Mouse (Mus musculus) c-Kit-positive CD71-negative TER-119-negative erythroid progenitor cells, embryonic 14.5 days (primary cell): ENCODE data around the gene Gucy2g.
"Not testable (repeated sequence)": the region's sequence is repeated elsewhere in the genome, so short reads cannot be mapped to it uniquely, and the experiment has no call there.

Source experiments
- DNase-seq: peaks from one replicate; pipeline ENCODE4 v3.0.0-alpha.2; 2013; ENCODE audit warnings: low read depth

Gene Gucy2g

DNA sequence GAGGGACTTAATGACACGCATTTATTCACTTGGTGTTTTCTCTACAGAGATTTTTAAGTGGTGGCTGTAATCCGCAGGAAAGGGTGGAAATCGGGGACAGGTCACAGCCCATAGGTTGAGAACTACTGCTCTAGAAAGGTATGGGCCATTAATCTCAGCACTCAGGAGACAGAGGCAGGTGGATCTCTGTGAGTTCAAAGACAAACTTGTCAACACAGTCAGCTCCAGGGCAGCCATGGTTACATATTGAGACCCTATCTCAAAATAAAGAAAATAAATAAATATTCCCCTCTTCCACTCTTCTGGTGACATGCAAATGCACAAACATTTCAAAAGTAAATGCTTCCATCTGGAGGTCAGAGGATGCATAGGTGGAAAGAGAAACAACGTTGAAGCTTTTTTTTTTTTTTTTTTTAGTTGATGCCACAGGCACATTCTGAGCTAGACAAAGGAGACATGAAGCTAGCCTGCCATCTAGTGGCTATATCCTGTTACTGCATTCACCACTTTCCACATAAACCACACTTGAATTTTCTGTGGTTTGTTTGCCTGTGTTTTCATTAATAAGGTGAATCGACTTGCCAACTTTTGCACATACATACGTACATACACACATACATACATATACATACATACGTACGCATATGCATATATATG lies 34.4 kb downstream of the Gucy2g start:
- DNase-seq = peak; percentile 55

DNA sequence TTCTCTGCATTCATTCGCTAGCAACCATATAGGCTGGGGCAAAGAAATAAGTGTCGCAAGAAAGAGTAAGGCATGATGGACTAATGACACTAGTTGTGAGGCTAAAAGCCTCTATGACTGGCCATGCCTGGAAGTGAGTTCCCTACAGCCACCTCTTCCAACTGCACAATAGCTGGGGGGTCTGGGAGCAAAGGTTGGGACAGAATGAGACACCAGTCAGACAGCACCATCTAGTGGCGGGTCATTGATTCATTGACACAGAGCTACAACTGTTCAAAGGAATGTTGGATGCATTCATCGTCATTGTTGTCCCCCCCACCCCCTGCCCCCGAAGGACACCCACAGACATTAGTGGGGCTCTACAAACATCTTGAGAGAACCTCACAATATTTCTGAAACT lies 42.7 kb downstream of the Gucy2g start:
- peak; percentile 44 for DNase-seq

DNA sequence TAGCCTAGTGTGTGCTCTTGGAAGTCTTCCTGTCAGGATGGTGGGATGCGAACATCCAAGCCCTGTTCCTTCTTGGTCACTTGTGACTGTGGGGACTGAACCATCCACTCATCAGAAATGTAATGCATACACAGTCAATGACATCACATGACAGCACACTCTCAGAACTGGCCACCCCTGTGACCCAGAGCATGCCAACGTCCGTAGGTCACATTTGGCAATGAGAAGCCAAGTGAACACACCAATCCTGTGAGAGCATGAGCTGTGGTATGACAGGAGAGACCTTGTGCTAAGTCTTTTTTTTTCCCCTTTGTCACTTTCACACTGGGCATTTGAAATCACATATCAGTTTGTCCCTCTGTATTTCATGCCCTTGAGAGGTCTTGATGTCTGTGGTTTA lies 45.5 kb downstream of the Gucy2g start:
- DNase-seq = no peak

DNA sequence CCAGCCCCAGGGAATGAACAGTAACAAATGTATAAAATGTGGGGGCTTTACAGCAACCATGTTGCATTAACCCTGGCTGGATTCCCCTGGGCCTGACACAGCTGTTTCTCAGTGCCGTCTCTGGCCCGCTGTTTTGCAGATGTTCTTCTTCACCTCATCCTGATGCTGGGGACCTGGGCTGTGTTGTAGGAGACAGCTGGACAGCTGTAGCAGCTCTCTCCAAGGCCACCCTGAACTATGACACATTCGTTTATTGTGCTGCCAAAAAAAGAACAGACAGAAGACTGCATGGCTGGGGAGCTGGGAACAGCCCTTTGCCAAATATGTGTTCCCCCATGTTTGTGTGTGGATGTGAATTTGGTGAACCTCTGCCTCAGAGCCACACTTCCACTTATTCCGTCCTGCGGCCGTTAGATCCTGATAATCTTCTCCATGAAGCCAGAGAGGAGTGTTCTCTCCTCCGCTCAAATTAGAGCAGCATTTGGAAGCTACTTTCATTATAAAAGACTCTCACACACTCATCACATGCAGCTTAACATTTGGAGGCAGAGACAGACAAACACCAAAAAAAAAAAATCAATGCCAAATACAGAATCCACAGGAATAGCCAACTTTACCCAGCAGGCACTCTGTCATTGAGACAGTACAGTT lies 46.4 kb downstream of the Gucy2g start:
- DNase-seq = no peak

DNA sequence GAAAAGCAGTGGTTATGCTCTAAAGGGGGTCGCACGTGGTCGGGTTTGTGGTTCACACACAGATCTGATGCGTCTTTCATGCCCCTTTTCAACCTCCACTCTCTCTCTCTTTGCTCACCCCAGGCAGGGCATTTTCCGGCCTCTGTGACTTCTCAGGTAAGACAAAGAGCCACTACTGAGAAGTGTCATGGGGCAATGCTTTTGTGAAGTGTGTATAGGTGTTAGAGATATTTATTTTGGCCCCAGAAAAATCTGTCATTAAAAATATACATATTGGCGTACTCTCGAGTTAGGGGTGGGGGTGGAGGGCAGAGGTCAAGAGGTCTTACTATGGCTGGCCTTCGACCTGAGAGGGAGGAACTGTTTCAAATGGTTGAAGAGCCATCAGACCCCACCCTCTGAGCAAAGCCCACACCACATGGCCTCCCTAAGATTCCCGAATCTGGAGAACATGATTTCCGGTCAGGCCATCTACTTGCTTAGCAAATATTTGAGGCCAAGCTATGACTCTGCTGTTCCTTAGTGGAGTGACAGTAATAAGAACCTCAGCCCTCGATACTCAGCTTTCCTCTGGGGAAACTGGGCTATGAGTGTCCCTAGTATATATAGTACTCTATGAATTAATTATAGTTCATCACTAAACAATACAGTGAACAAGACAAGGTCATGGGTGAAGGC lies 47.2 kb downstream of the Gucy2g start:
- DNase-seq = no peak

DNA sequence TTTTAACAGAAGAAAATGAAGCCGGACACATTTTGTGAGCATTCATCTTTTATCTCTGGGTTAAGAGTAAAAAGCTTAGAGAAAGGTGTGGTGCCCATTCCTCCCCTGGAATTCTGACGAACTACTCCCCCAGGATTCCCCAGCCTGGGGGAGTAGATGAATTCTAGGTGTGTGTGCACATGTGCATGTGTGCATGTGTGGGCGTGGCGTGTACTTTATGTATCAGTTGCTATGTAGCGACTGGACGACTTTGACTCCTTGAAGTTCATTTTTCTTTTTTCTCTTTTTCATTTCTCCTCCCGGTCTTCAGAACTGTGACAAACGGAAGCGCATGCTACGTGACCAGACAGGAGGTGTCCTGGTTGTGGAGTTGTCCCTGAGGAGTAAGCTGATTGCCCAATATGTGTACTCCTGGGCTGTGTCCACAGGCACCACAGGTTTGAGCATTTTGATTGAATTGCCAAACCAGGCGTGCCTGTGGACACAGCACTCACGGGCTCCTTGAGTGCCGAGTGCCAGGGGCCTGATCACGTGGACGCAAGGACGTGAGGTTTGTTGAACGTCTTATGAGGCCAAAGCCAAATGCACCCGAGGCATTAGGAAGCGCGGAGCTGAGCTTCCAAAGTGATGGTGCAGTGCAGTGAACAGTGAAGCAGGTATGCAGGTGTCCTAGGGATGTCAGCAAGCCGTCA lies 48.6 kb downstream of the Gucy2g start:
- DNase-seq = no peak

DNA sequence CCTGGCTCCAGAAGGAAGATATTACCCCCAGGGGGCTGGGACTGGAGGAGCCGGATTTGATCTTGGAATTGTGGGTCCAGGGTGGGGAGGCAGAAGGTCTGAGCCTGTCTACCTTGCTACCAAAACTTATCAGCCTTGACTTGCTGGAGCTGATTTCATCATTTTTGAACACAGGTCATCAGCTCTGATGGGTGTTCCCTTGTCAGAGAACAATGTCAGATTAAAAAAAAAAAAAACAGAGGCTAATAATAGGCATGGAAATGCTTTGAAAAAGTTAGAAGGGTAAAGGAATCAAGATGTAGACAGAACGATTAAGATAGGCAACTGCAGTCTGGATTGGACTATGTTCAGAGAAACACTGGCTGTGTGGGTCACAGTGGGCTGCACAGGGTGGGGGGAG lies 49.4 kb downstream of the Gucy2g start:
- DNase-seq = no peak

DNA sequence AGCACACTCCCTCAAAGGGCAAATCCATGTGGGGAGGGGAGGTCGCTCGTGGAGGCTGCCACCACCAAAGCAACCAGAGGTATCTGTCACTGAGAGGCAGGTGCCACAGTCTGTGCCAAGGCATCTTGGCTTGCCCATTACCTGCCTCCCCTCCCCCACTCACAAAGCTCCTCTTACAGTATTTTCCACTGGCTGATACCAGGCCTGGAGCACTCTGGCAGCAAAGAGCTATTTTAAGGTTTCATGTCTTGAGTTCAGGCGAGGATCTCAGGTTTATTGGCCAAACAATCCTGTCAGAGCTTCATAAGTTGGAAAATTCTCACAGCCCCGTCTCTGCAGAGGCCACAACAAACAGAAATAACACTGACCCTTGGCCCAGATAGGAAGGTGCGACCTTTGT lies 51.0 kb downstream of the Gucy2g start:
- no peak for DNase-seq

DNA sequence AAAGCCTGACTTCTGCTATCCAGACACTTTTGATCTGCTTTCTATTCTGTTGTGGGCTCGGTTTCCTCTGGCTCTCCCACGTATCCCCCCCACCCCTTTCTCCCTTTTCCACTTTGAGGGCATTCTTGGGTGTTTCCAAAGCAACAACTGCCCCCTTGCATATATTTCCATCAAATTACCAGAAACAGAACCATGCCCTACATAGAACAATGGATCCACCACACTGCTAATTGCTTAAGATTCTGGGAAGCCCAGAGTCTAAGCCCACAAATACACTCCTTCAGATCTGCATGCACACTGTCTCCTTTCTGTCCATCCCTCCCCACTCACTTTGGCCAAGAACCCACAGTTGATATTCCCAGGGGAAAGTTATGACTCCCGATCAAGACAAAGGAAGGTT lies 55.4 kb downstream of the Gucy2g start:
- DNase-seq = no peak

DNA sequence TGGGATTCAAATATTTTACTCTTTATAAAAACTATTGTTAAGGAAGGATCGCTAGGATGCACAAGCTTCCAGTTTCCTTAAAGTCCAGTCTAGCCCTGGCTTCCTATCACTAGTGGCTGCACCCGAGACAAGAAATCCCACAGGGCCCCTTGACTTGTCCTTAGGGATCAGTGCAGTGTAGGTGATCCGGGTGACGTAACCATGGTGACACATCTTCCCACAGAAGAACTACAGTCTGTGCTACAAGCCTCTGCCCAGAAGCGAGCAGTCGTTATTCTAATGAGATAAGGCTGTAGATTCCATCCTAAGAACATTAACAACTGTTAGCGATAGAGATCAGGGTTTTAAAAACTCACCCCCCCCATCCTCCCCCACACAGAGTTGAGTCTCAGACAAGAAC lies 56.0 kb downstream of the Gucy2g start:
- DNase-seq = no peak

DNA sequence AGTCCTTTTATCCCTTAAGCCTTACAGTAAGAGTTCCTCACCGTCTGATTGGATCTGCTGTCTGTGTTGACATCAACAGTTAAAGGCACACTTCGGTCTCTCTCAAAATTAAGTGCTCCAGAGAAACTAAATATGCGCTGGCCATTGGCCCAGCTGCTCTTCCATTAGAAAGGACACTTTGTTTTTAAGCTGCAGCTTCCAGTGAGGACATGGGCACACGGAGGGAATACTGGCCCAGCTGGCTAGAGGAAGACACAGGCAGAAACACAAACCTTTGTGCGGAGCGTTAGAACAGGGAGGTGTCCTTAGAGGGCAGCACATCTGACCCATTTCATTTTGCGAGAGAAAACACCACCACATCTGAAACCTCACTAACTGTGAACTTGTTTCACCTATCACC lies 56.6 kb downstream of the Gucy2g start:
- DNase-seq = no peak

DNA sequence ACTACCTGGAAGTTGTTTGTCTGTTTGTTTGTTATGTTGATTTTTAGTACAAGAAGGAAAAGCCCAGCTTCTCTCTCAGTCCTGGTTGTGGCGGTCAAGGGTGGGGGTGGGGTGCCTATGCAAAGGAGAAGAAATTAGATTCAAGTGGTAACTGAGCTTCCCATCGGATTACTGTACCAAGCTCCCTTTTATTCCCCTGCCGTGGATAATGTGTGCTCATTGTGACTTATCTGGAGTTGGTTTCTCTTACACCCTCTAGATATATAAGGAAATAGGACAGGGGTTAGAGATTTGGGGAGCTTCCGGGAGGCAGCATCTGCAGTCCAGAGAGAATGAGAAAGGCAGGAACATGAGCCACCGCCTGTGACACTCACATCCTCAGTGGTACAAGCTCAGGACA lies 60.6 kb downstream of the Gucy2g start, which contains the start of gene Tectb:
TSS of gene Tectb (plus strand) at position 301 of the 400 bp plus-strand sequence.
- no peak for DNase-seq

DNA sequence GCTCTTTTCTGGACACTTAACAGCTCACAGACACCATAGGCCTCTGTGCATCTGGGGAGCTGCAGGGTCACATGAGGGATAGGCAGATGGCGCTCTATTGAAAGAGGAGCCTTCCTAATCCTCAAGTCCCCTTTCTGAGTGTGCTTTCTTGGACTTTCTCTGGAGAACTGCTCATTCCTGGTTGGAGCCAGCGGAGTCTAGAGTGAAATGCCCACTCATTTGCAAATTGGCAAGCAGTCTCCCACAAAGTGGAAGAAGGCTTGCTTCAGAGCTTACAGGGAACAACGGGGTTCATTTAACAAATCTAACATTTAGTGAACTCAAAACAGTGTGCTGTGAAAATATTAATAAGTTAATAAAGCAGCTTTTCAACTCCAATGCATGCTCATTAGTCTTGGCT lies 63.9 kb downstream of the Gucy2g start:
- no peak for DNase-seq

DNA sequence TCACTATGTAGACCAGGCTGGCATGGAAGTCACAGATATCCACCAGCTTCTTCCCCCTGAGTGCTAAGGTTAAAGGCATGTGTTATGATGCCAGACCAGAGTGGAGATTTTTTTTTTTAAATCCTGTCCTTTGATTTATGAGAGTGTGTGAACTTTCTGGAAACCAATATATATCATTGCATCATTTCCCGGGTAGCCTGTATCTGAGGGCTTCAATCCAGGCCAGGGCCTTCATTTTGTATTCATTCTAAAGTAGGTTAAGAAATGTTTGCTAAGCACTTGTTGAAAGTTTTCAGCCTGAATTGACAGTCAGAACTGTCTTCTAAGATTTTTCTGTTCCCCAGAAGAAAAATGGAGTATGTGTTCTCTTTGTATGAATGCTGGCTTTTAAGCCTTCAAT lies 69.5 kb downstream of the Gucy2g start:
- DNase-seq = no peak

DNA sequence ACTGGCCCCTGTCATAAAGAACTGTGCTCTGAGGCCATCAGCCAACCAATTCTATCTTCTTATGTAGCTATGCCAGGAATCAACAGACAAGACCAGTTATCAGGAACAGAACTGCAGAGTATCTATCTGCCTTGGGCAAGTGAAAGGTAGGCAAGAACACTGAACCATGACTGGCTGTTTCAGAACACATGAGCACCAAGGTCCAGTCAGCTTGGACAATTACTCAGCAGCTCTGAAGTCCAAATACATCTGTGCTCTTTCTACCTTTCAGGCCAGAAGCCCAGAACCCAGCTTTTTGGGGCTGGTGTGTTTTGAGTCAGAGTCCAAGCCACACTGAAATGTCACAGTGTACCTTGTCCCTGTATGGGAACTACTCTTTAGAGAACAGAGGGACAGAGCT lies 70.6 kb downstream of the Gucy2g start:
- no peak for DNase-seq

DNA sequence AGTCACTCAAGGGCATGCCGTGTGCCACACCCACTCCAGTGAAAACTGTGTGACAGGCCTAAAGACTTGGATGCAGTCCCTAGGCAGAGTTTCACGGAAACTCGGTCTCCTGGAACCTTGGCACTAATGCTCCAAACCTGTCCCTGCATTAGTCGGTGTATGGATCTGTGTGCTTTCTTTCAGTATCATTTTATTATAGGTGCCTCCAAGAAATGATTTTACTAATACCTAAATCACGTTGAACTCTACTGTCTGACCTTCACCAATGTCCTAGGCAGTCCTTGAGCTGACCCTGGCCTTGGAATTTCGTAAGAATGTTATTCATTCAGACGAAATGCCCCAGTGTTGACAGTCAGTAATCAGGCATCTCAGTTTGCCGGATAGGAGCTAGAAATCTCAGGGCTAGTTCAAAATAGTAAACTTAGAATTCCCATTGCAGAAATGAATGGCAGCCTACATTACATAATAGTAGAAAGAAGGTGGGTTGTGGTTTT lies 71.8 kb downstream of the Gucy2g start:
- not testable (repeated sequence) for DNase-seq

DNA sequence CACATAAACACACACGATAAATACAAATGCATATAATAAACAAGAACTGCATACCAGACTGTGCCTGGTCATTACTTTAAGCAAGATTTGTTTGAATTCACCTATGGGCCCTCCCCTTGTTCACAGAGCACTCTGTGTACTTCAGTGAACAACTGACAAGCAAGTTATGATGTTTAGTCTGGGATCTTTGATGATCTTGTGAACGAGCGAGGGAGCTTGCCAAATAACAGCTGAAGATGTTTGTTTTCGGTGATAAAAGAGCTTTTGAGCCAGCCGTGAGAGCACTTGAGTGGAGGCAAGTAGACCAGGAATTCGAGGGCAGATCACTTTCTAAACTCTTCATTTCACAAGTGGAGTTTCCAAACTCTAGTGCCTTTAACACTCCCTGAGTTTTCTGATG lies 72.7 kb downstream of the Gucy2g start:
- DNase-seq = no peak

DNA sequence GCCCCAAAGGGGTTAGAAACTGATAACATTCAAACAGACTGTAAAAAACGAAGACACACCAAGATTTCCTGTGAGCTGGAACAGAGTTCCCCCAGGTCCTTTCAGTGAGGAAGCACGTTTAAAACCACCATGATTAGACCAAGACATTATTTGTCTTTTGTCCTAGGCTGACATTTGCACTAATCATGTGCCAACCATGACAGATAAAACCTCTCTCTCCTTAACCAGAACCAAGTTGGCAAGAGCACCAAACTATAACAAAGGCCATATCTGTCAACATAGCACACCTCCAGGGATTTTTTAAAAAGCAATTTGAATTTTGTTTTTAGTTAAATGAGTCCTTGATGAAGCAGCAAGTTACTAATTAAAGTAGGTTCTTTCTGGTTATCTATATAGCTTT lies 73.3 kb downstream of the Gucy2g start:
- DNase-seq = no peak

DNA sequence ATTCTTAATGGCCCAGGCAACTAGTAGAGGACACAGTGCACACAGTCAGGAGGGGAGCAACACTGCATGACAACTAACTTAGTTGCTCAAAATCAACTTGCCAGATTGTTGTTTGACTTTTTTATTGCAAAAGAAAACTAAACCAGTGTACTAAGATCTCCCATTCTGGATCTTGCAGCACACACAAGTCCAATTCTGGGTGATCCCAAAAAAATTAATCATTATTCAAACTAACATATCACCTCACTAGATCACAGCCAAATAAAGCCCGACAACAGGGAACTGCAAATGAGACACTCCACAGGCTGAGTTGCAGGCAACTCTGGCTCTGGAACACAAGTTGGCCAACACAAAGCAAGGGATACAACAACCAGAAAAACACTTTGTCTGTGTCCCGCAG lies 74.3 kb downstream of the Gucy2g start:
- no peak for DNase-seq

DNA sequence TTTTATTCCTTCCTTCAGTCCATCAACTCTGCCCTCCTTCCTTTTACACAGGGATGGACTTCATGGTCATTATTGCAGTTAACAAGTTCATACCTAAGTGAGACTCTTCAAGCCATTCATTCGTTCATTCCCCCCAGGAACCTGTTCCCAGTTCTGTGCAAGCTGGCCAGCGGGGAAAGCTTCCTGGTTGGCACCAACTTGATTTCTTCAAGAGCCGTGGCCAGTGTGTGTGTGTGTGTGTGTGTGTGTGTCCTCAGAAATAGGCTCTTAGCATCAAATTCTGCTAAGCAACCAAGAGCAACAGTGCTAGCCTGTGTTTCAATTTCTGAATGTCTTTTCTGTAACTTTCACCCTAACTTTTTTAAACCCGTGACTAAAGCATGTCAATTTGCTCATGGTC lies 75.1 kb downstream of the Gucy2g start:
- DNase-seq = no peak

DNA sequence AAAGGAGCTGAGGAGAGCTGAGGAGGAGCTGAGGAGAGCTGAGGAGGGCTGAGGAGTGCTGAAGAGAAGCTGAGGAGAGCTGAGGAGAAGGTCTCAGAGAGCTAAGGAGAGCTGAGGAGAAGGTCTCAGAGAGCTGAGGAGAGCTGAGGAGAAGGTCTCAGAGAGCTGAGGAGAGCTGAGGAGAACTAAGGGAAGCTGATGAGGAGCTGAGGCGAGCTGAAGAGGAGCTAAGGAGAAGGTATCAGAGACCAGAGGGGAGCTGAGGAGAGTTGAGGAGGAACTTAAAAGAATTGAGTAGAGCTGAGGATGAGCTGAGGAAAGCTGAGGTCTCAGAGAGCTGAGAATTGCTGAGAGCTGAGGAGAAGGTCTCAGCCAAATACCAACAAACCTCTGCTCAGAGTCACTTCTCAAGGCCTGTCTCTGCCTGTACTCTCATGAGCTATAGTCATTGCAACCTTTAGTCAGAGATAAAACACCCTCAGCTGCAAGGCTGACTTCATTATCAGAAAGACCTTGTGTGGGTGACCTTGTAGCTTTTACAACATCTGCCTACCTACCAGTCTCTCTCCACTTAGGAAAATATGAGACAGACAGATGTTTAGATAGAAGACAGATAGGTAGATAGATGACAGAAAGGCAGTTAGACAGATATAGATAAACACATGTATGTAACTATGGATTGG lies 75.7 kb downstream of the Gucy2g start:
- no peak for DNase-seq

DNA sequence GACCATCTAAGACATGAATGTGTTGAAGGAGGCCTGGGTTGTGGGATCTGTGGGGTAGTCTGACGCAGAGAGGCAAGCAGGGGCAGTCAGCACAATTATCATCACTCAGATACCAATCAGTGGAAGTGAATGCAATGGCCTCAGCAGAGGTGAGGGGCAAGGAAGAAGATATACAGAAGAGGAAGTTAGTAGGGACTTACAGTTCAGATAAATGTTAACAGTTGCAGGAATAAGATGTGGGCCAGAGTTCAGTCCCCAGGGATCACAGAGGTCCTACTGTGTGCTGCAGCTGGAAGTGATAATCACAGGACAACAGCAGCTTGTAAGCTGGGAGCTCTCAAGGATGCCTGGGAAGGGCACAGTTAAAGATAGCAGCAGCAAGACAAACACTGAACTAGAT lies 76.9 kb downstream of the Gucy2g start:
- no peak for DNase-seq
